Mouse (Mus musculus) limb, embryonic 14.5 days (tissue): ENCODE measurements around the gene Pvalb. TPM values are rescaled to one million over a fixed set of nuclear protein-coding genes. Genes with fewer than 3 reads are reported as not detected.

Experiments used
- ATAC-seq: fragments of 200-750 bp; cut with Nextera tagmentation; 2 replicates; pipeline ENCODE4 v1.8.0; 2017; ENCODE audit warnings: low read depth, moderate number of reproducible peaks, moderate TSS enrichment; ENCODE audit not compliant: low FRiP score
- DNase-seq: peaks from one replicate; pipeline ENCODE4 v3.0.0-alpha.2; 2015; ENCODE audit warnings: low spot score
- H3K27ac ChIP-seq: fragments of 300-500 bp; sonication (generic); replicated peaks from 2 replicates; pipeline ENCODE4 v1.5.1; 2014; ENCODE audit warnings: low read depth, mild to moderate bottlenecking, low read length, moderate library complexity, mixed read lengths
- H3K27me3 ChIP-seq: fragments of 300-500 bp; sonication (generic); 2 replicates; pipeline ENCODE4 v1.6.1; 2014; ENCODE audit warnings: low read length, mixed read lengths; ENCODE audit not compliant: control insufficient read depth, insufficient read depth
- H3K36me3 ChIP-seq: fragments of 300-500 bp; sonication (generic); 2 replicates; pipeline ENCODE4 v1.6.1; 2014; ENCODE audit warnings: mild to moderate bottlenecking, low read length, moderate library complexity, mixed read lengths; ENCODE audit not compliant: control insufficient read depth, insufficient read depth
- H3K4me1 ChIP-seq: fragments of 300-500 bp; sonication (generic); 2 replicates; pipeline ENCODE4 v1.6.1; 2014; ENCODE audit warnings: antibody characterized with exemption, low read length, mixed read lengths; ENCODE audit not compliant: control insufficient read depth, insufficient read depth
- H3K4me2 ChIP-seq: fragments of 300-500 bp; sonication (generic); replicated peaks from 2 replicates; pipeline ENCODE4 v1.6.1; 2014; ENCODE audit warnings: low read depth, mild to moderate bottlenecking, low read length, moderate library complexity; ENCODE audit not compliant: severe bottlenecking
- H3K4me3 ChIP-seq: fragments of 300-500 bp; sonication (generic); replicated peaks from 2 replicates; pipeline ENCODE4 v1.5.1; 2014; ENCODE audit warnings: low read length
- H3K9ac ChIP-seq: fragments of 300-500 bp; sonication (generic); 2 replicates; pipeline ENCODE4 v1.6.1; 2014; ENCODE audit warnings: mild to moderate bottlenecking, low read depth, low read length, moderate library complexity; ENCODE audit not compliant: severe bottlenecking
- H3K9me3 ChIP-seq: fragments of 300-500 bp; sonication (generic); 2 replicates; pipeline ENCODE4 v1.6.1; 2016; ENCODE audit warnings: low read length; ENCODE audit not compliant: control insufficient read depth
- POLR2A ChIP-seq: fragments of 200-500 bp; IDR thresholded peaks from 2 replicates; pipeline ENCODE4 v1.8.0; 2012; ENCODE audit warnings: inconsistent platforms, mild to moderate bottlenecking, moderate library complexity, borderline replicate concordance; ENCODE audit not compliant: insufficient read depth, insufficient read length; ENCODE audit errors: extremely low read depth
- WGBS: fragments of 180-500 bp; shearing (Covaris S2); extraction: QIAGEN DNeasy Blood & Tissue Kit; methylation state at CpG from one replicate; pipeline ENCODE4 v1.1.7; 2014; 5-methylcytosine and 5-hydroxymethylcytosine counted together
- polyA plus RNA-seq, 2 experiments: library from polyadenylated mRNA; depleted of rRNA in 1 of 2; stranded (reverse) in 1 of 2; unstranded in 1 of 2; fragments of >200 nt; fragmentation: Nextera tagmentation in 1 of 2; extraction: Ambion mirVana in 1 of 2; gene quantifications; 2 replicates each; pipeline versions ENCODE4 v1.2.1 to v1.2.3; 2012 to 2014

Pvalb gene
- polyA plus RNA-seq, 2 experiments = 0.16 TPM; not detected in 1

- H3K36me3 ChIP-seq = no peaks in the 10 kb centered on the region
- no peak within 1 kb of the TSS for H3K27ac ChIP-seq
- no peak for ATAC-seq
- WGBS = 66% methylated on average over 7 of the region's 7 CpGs
- DNase-seq = no peak
- no peaks in the 10 kb centered on the region for H3K9me3 ChIP-seq
- H3K27me3 ChIP-seq = no peaks in the 10 kb centered on the region
- no peak within 1 kb of the TSS for H3K9ac ChIP-seq
- H3K4me1 ChIP-seq = no peaks in the 10 kb centered on the region
- no peak within 1 kb of the TSS for H3K4me3 ChIP-seq
- no peak within 1 kb of the TSS for H3K4me2 ChIP-seq
- TF ChIP-seq POLR2A = no peak
These were observed 38.7 kb upstream of the Pvalb start, which contains the start of gene Ncf4 for GRCm38 (mm10) chr15:78244695-78245492. Gene Ncf4, plus strand, starts transcription at chr15:78244801.

- no peak overlapping the region for H3K9ac ChIP-seq
- no peaks in the 10 kb centered on the region for H3K36me3 ChIP-seq
- no peak overlapping the region for H3K4me2 ChIP-seq
- H3K4me3 ChIP-seq = no peak overlapping the region
- H3K27ac ChIP-seq = no peak overlapping the region
- TF ChIP-seq POLR2A = no peak
- 68% methylated on average over 6 of the region's 6 CpGs for WGBS
- no peaks in the 10 kb centered on the region for H3K27me3 ChIP-seq
- H3K9me3 ChIP-seq = no peaks in the 10 kb centered on the region
- DNase-seq = peak; percentile 25
- H3K4me1 ChIP-seq = no peaks in the 10 kb centered on the region
- no peak for ATAC-seq
These were observed 37.6 kb upstream of the Pvalb start for GRCm38 (mm10) chr15:78243774-78244173.

GRCm38 (mm10) chr15:78243061-78243460 lies 36.9 kb upstream of the Pvalb start:
- TF ChIP-seq POLR2A = no peak
- WGBS = 74% methylated on average over 8 of the region's 8 CpGs

GRCm38 (mm10) chr15:78241335-78241734 lies 35.1 kb upstream of the Pvalb start:
- DNase-seq (no peak), ATAC-seq (no peak)
- no peak for TF ChIP-seq POLR2A
- H3K9me3 ChIP-seq = no peaks in the 10 kb centered on the region
- no peak overlapping the region for H3K27ac ChIP-seq
- no peaks in the 10 kb centered on the region for H3K4me1 ChIP-seq
- no peaks in the 10 kb centered on the region for H3K27me3 ChIP-seq
- 25% methylated on average over 11 of the region's 11 CpGs for WGBS
- no peak overlapping the region for H3K9ac ChIP-seq
- no peak overlapping the region for H3K4me3 ChIP-seq
- H3K36me3 ChIP-seq = no peaks in the 10 kb centered on the region
- no peak overlapping the region for H3K4me2 ChIP-seq

More at GRCm38 (mm10) chr15:78243061-78243460, 36.9 kb upstream of the Pvalb start:
- ATAC-seq (no peak), DNase-seq (no peak)
- Histone ChIP-seq H3K27ac (no peak overlapping the region), H3K27me3 (no peaks in the 10 kb centered on the region), H3K9me3 (no peaks in the 10 kb centered on the region), H3K4me1 (no peaks in the 10 kb centered on the region), H3K9ac (no peak overlapping the region), H3K36me3 (no peaks in the 10 kb centered on the region), H3K4me3 (no peak overlapping the region), H3K4me2 (no peak overlapping the region)

GRCm38 (mm10) chr15:78239956-78240617 lies 33.9 kb upstream of the Pvalb start:
- DNase-seq (no peak), ATAC-seq (no peak)
- WGBS = 58% methylated on average over 14 of the region's 14 CpGs

More at GRCm38 (mm10) chr15:78239956-78240617, 33.9 kb upstream of the Pvalb start:
- Histone ChIP-seq H3K4me2 (no peak overlapping the region), H3K27ac (no peak overlapping the region), H3K36me3 (no peaks in the 10 kb centered on the region), H3K27me3 (no peaks in the 10 kb centered on the region), H3K4me1 (no peaks in the 10 kb centered on the region), H3K9me3 (no peaks in the 10 kb centered on the region), H3K4me3 (no peak overlapping the region), H3K9ac (no peak overlapping the region)
- no peak for TF ChIP-seq POLR2A
